In the genomic region with DNA sequence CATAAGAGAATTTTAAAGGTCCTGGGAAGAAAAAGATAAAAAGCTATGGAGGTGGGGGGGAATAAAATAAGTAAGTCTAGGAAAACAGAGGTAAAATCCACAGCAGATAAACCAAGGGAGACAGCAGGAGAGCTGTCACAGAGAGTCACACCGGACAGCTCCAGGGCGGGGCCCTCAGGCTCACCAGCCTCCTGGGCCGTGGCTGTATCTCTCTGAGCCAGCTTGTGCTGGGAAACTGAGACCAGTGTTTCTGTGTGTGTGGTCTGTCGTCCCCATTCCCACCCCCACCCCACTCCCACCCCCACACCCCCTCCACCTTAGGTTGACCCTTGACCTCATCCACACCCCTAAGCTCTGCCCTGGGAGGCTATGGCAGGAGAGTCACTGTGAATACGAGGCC, we compare ENCODE assay signal across 23 mouse cellular contexts. TPM values are rescaled to one million over a fixed set of nuclear protein-coding genes. Genes with fewer than 3 reads are reported as not detected.
DNase-seq lines count a peak whose midpoint lies in the region; ATAC-seq lines count a peak whose summit lies in the region.
"Had no signal": no experiment of that assay in that cellular context is flagged by ENCODE, and none has a peak within 500 bp of the region (broad histone marks: within the 10 kb centered on the region; RNA-seq: fewer than 3 reads in every experiment).

No protein-coding gene starts in this region.

- ATAC-seq in hindbrain, embryonic 11.5 days (ENCODE audit: low FRiP score) = 0 out of 2 replicates have a peak, but pooled peaks have one; percentile 27
- no peak for ATAC-seq in hindbrain, embryonic 13.5 days (ENCODE audit: low FRiP score)
- peak; percentile 92 for ATAC-seq in liver, embryonic 13.5 days (ENCODE audit: low read depth)
- ATAC-seq in megakaryocyte-erythroid progenitor cell, adult 5-6 weeks (replicated peaks; ENCODE audit: low FRiP score, low TSS enrichment, poor library complexity, severe bottlenecking) = peak; percentile 90
- ATAC-seq in erythroid progenitor cell, adult 5-6 weeks (replicated peaks; ENCODE audit: low FRiP score, poor library complexity, severe bottlenecking) = no peak
- no peak for ATAC-seq in activated CD4-positive, CD25-positive, alpha-beta regulatory T cell, adult 4 months
- ATAC-seq: CD4-positive, CD25-positive, alpha-beta regulatory T cell, adult 4 months; forebrain, embryonic 16.5 days; hindbrain, postnatal 0 days; intestine, embryonic 16.5 days had no signal

- H3K4me3 ChIP-seq in hindbrain, embryonic 11.5 days (ENCODE audit: low read depth, low read length) = no peak overlapping the region
- no peak overlapping the region for H3K4me3 ChIP-seq in hindbrain, embryonic 13.5 days
- no peak overlapping the region for H3K4me3 ChIP-seq in liver, embryonic 13.5 days (replicated peaks)
- H3K4me3 ChIP-seq: midbrain, embryonic 12.5 days had no signal

- DNase-seq in hindbrain, embryonic 11.5 days (ENCODE audit: low spot score) = no peak
- DNase-seq in ZHBTc4 (ENCODE audit: low read depth, low spot score) = peak; percentile 39
- DNase-seq in liver, embryonic 13.5 days = peak; percentile 61
- DNase-seq: adrenal gland, postnatal 36 days; cerebellum, adult 11-12 months; cerebellum, postnatal 14 days; kidney, adult 9 months; kidney, postnatal 14 days; lung, adult 18-20 months; lung, postnatal 10 days; right cerebral cortex, postnatal 14 days; spleen, adult 18-20 months; thymus, postnatal 14 days had no signal

- H3K4me2 ChIP-seq in hindbrain, embryonic 11.5 days (replicated peaks; ENCODE audit: low read depth, low read length) = no peak overlapping the region
- no peak overlapping the region for H3K4me2 ChIP-seq in hindbrain, embryonic 13.5 days
- H3K4me2 ChIP-seq in liver, embryonic 13.5 days = no peak overlapping the region
- H3K4me2 ChIP-seq: heart, embryonic 11.5 days; midbrain, embryonic 12.5 days had no signal

- H3K9me3 ChIP-seq in hindbrain, embryonic 11.5 days (ENCODE audit: control insufficient read depth, low read length) = no peaks in the 10 kb centered on the region
- H3K9me3 ChIP-seq in hindbrain, embryonic 13.5 days = no peaks in the 10 kb centered on the region
- no peaks in the 10 kb centered on the region for H3K9me3 ChIP-seq in liver, embryonic 13.5 days (replicated peaks)
- H3K9me3 ChIP-seq: midbrain, embryonic 12.5 days had no signal

- H3K27ac ChIP-seq in hindbrain, embryonic 11.5 days (ENCODE audit: low read depth, low read length) = no peak overlapping the region
- H3K27ac ChIP-seq in hindbrain, embryonic 13.5 days = no peak overlapping the region
- no peak overlapping the region for H3K27ac ChIP-seq in liver, embryonic 13.5 days
- H3K27ac ChIP-seq: hindbrain, postnatal 0 days; midbrain, embryonic 12.5 days had no signal

- H3K36me3 ChIP-seq in hindbrain, embryonic 11.5 days (ENCODE audit: control insufficient read depth, insufficient read depth, low read length) = no peaks in the 10 kb centered on the region
- peaks cover 33% of the 10 kb centered on the region for H3K36me3 ChIP-seq in hindbrain, embryonic 13.5 days
- H3K36me3 ChIP-seq in liver, embryonic 13.5 days = peaks cover 48% of the 10 kb centered on the region

- WGBS in hindbrain, embryonic 11.5 days = 54% methylated on average over 5 of the region's 5 CpGs
- WGBS in hindbrain, embryonic 13.5 days = 40% methylated on average over 5 of the region's 5 CpGs
- WGBS in liver, embryonic 13.5 days (ENCODE audit: insufficient replicate concordance) = 19% methylated on average over 5 of the region's 5 CpGs

- no peaks in the 10 kb centered on the region for H3K4me1 ChIP-seq in hindbrain, embryonic 11.5 days (replicated peaks; ENCODE audit: control insufficient read depth, insufficient read depth, low read length)
- peaks cover 12% of the 10 kb centered on the region for H3K4me1 ChIP-seq in hindbrain, embryonic 13.5 days (replicated peaks)
- H3K4me1 ChIP-seq in liver, embryonic 13.5 days (replicated peaks) = peaks cover 32% of the 10 kb centered on the region

- H3K27me3 ChIP-seq in hindbrain, embryonic 11.5 days (ENCODE audit: control insufficient read depth, insufficient read depth, low read length) = no peaks in the 10 kb centered on the region
- H3K27me3 ChIP-seq in hindbrain, embryonic 13.5 days = no peaks in the 10 kb centered on the region
- no peaks in the 10 kb centered on the region for H3K27me3 ChIP-seq in liver, embryonic 13.5 days
- H3K27me3 ChIP-seq: midbrain, embryonic 12.5 days had no signal

- H3K9ac ChIP-seq in hindbrain, embryonic 11.5 days (ENCODE audit: low read depth, low read length) = no peak overlapping the region
- H3K9ac ChIP-seq in hindbrain, embryonic 13.5 days = no peak overlapping the region
- no peak overlapping the region for H3K9ac ChIP-seq in liver, embryonic 13.5 days
- H3K9ac ChIP-seq: midbrain, embryonic 12.5 days had no signal

RNA-seq across cellular contexts. Expression of gene Sccpdh, which starts 56.8 kb away (rescaled TPM):
- 112 and 119 TPM in 2 replicates for polyA plus RNA-seq in hindbrain, embryonic 11.5 days (2014; fragmentation: Nextera tagmentation; extraction: Ambion mirVana)
- 142 and 147 TPM in 2 replicates for polyA plus RNA-seq in hindbrain, embryonic 13.5 days (2015; fragmentation: Nextera tagmentation; extraction: Ambion mirVana)
- 11.4 and 13.0 TPM in 2 replicates for polyA plus RNA-seq in liver, embryonic 13.5 days (2015; fragmentation: Nextera tagmentation; extraction: Ambion mirVana)
- 1.4 and 5.1 TPM in 2 replicates for total RNA-seq in megakaryocyte-erythroid progenitor cell, adult 5-6 weeks (2014; fragmentation: Nextera tagmentation)
- 13.2 and 26.4 TPM in 2 replicates for total RNA-seq in megakaryocyte-erythroid progenitor cell, adult 5-6 weeks (2017)
- total RNA-seq in erythroid progenitor cell, adult 5-6 weeks (2015; ENCODE audit: low replicate concordance) = 2.5 TPM in 1 of 2 replicates, not detected in the other
- total RNA-seq in erythroid progenitor cell, adult 5-6 weeks (2017; ENCODE audit: low replicate concordance) = 0.30 and 8.6 TPM in 2 replicates
- 1 to 10 TPM; 5.9 to 7.6 TPM for polyA plus RNA-seq in activated CD4-positive, CD25-positive, alpha-beta regulatory T cell, adult 4 months (2017; shearing (Covaris generic))

Comparison
In these comparisons a context has a peak if more than half of its experiments do, and no peak if none do; other contexts are left out.
1. ATAC-seq: peak in hindbrain, embryonic 11.5 days (single experiment), liver, embryonic 13.5 days (single experiment) and megakaryocyte-erythroid progenitor cell, adult 5-6 weeks (single experiment); none in hindbrain, embryonic 13.5 days (single experiment), erythroid progenitor cell, adult 5-6 weeks (single experiment) and activated CD4-positive, CD25-positive, alpha-beta regulatory T cell, adult 4 months (single experiment).